Mouse (Mus musculus) kidney, embryonic 14.5 days (tissue): ENCODE measurements around the gene Frmd5. TPM values are rescaled to one million over a fixed set of nuclear protein-coding genes. Genes with fewer than 3 reads are reported as not detected.
A peak's percentile ranks its signal among the peaks of the same experiment; 100 is the strongest.

Source experiments
- ATAC-seq: fragments of 200-750 bp; cut with Nextera tagmentation; 2 replicates; pipeline ENCODE4 v1.8.0; 2017; ENCODE audit warnings: moderate number of reproducible peaks, mild to moderate bottlenecking, moderate TSS enrichment, moderate library complexity; ENCODE audit not compliant: low FRiP score, low TSS enrichment
- H3K27ac ChIP-seq: fragments of 300-500 bp; sonication (generic); 2 replicates; pipeline ENCODE4 v1.5.1; 2014; ENCODE audit warnings: low read depth, mild to moderate bottlenecking, low read length, moderate library complexity, mixed read lengths
- H3K27me3 ChIP-seq: fragments of 300-500 bp; sonication (generic); 2 replicates; pipeline ENCODE4 v1.6.1; 2014; ENCODE audit warnings: mild to moderate bottlenecking, low read length; ENCODE audit not compliant: control insufficient read depth, insufficient read depth
- H3K36me3 ChIP-seq: fragments of 300-500 bp; sonication (generic); 2 replicates; pipeline ENCODE4 v1.6.1; 2014; ENCODE audit warnings: low read length, mixed read lengths; ENCODE audit not compliant: control insufficient read depth, insufficient read depth
- H3K4me1 ChIP-seq: fragments of 300-500 bp; sonication (generic); 2 replicates; pipeline ENCODE4 v1.6.1; 2014; ENCODE audit warnings: low read length, mixed read lengths; ENCODE audit not compliant: control insufficient read depth, insufficient read depth
- H3K4me2 ChIP-seq: fragments of 300-500 bp; sonication (generic); replicated peaks from 2 replicates; pipeline ENCODE4 v1.6.1; 2014; ENCODE audit warnings: low read depth, mild to moderate bottlenecking, low read length
- H3K4me3 ChIP-seq: fragments of 300-500 bp; sonication (generic); 2 replicates; pipeline ENCODE4 v1.5.1; 2014; ENCODE audit warnings: mild to moderate bottlenecking, low read length
- H3K9ac ChIP-seq: fragments of 300-500 bp; sonication (generic); 2 replicates; pipeline ENCODE4 v1.6.1; 2014; ENCODE audit warnings: low read depth, mild to moderate bottlenecking, low read length, moderate library complexity
- H3K9me3 ChIP-seq: fragments of 300-500 bp; sonication (generic); 2 replicates; pipeline ENCODE4 v1.6.1; 2016; ENCODE audit warnings: low read length; ENCODE audit not compliant: control insufficient read depth
- WGBS: fragments of 180-500 bp; shearing (Covaris S2); extraction: QIAGEN DNeasy Blood & Tissue Kit; methylation state at CpG from one replicate; pipeline ENCODE4 v1.1.7; 2014; 5-methylcytosine and 5-hydroxymethylcytosine counted together
- polyA plus RNA-seq: library from polyadenylated mRNA; unstranded; fragments of >200 nt; fragmentation: Nextera tagmentation; extraction: Ambion mirVana; gene quantifications from 2 replicates; pipeline ENCODE4 v1.2.1, GENCODE M21; 2014

Gene Frmd5
- 1.7 and 2.8 TPM in 2 replicates for polyA plus RNA-seq

DNA sequence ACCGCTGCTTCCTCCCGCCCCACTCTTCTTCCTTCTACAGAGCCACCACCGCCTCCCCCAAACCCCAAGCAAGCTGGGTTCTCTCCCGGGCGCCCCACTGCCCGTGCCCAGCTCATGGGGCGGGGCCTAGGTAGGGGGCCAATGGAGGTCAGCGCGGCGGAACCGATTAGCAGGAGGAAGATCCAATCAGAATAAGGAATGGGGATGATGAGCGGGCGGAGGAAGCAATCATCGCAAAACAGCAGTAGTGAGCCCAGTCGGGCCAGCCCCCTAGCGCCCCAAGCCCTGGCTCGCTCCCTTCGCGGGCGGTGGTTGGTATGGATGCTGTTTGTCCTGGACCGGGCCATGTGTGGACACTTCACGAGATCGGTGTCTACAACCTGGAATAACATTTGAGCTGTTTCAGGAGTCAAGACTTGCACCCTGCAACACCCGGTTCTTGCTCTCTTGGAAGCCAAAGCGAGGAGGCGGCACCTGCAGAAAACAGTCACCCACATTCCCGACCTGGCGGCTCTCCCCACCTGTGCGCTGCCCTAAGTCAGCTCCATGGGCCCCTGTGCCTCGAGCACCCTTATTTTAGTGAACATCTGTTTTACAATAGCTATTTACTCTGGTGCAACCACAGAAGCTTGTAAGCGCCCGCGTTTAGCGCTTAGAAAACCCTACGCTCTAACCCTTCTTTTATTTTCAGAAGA, at the start of gene Frmd5:
Frmd5 (minus strand) TSS at position 129 of the 695 bp plus-strand sequence.
- no peaks in the 10 kb centered on the region for H3K4me1 ChIP-seq
- WGBS, result under 1% methylated on average over 35 of the region's 35 CpGs
- H3K27ac ChIP-seq, result no peak within 1 kb of the TSS
- H3K27me3 ChIP-seq, result peaks cover 35% of the 10 kb centered on the region
- ATAC-seq, result peak; percentile 97
- H3K36me3 ChIP-seq, result no peaks in the 10 kb centered on the region
- H3K9me3 ChIP-seq, result no peaks in the 10 kb centered on the region
- peak within 1 kb of the TSS; percentile 58 for H3K4me3 ChIP-seq
- H3K9ac ChIP-seq, result peak within 1 kb of the TSS; percentile 55
- peak within 1 kb of the TSS; percentile 90 for H3K4me2 ChIP-seq

DNA sequence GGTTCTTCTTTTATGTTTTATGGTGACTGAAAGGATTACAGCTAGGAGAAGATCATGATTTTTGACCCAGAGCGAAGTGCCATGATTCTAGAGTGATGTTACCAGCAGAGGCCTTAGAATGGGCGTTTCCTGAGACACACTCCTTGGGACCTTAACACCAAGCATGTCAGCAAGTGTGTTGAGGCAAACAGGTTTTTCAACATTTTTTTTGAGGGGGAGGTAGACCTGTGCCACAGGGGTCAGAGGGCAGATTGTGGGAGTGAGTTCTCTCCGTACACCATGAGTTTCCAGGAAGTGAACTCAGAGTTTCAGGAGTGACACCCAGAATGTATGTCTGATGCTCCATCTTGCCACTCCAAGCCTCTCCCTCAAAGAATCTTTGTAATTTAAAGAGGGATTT, 47.1 kb upstream of the Frmd5 start:
- Histone ChIP-seq H3K27me3 (no peaks in the 10 kb centered on the region), H3K9ac (no peak overlapping the region), H3K4me3 (no peak overlapping the region), H3K27ac (no peak overlapping the region), H3K9me3 (no peaks in the 10 kb centered on the region), H3K4me1 (no peaks in the 10 kb centered on the region), H3K4me2 (no peak overlapping the region), H3K36me3 (no peaks in the 10 kb centered on the region)
- 53% methylated on average over 3 of the region's 3 CpGs for WGBS
- ATAC-seq, result no peak

DNA sequence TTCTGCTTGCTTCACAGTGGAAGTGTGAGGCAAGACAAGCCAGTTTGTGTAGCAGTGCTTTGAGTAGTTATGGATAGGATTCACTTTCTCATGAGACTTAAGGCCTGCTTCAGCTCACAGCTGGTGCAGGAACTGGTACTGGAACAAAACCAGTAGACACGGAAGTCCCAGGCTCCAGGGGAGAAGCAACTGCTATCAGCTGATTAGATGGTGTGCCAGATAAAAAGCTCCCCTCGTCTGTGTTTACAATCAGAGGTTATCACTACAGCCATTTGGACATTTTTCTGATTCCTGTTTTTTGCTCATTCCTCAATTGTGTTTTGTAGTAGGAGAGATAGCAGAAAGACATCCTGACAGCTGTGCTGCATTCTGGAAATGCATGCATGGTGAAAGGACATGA, 45.2 kb upstream of the Frmd5 start:
- H3K27ac ChIP-seq, result no peak overlapping the region
- no peaks in the 10 kb centered on the region for H3K36me3 ChIP-seq
- WGBS, result 66% methylated on average over 2 of the region's 2 CpGs
- H3K4me2 ChIP-seq, result no peak overlapping the region
- no peaks in the 10 kb centered on the region for H3K4me1 ChIP-seq
- no peaks in the 10 kb centered on the region for H3K27me3 ChIP-seq
- H3K4me3 ChIP-seq, result no peak overlapping the region
- H3K9ac ChIP-seq, result no peak overlapping the region
- H3K9me3 ChIP-seq, result no peaks in the 10 kb centered on the region
- ATAC-seq, result no peak

DNA sequence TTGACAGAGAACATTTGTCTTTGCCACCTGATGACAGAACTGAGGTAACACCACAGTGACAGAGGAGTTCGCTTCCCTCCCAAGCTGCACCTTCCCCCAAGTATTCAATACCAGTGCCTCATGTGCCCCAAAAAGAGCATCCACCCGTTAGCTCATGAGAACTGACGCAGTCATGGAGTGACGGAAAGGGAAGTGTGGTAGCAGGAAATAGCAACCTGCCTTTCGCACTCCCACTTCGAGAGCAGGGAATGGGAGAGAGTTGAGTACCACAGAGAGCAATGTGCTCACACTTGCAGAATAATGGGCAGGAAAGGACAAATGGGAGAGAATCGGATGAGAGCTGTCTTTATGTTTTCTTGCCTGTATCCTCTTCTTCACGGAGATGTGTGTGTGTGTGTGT, 39.2 kb upstream of the Frmd5 start:
- no peak overlapping the region for H3K4me3 ChIP-seq
- H3K4me2 ChIP-seq, result no peak overlapping the region
- H3K27ac ChIP-seq, result no peak overlapping the region
- H3K9me3 ChIP-seq, result no peaks in the 10 kb centered on the region
- no peaks in the 10 kb centered on the region for H3K27me3 ChIP-seq
- H3K9ac ChIP-seq, result no peak overlapping the region
- no peak for ATAC-seq
- no peaks in the 10 kb centered on the region for H3K36me3 ChIP-seq
- WGBS, result 63% methylated on average over 8 of the region's 8 CpGs
- H3K4me1 ChIP-seq, result no peaks in the 10 kb centered on the region

DNA sequence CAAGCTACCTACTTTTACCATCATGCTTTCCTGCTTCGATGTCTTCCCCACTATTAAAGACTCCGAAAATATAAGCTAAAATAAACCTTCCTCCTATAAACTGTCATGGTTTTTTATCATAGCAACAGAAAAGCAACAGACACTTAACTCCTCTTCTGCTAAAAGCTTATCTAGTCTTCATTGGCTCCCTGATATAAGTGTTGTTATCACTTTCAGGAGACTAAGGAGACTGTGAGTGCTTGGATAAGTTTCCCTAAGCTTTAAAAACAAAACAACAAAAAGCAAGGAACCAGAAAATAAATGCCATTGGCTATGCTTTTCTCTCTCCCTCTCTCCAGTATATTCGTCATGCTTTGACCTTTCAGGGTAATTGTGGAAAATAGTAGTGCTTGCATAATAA, 35.4 kb upstream of the Frmd5 start:
- no peak overlapping the region for H3K4me2 ChIP-seq
- no peak overlapping the region for H3K4me3 ChIP-seq
- no peaks in the 10 kb centered on the region for H3K27me3 ChIP-seq
- WGBS, result 77% methylated on average over 3 of the region's 3 CpGs
- no peak for ATAC-seq
- 0 out of 2 replicates have a peak, but pooled peaks cover 2% of the 10 kb centered on the region for H3K9me3 ChIP-seq
- no peak overlapping the region for H3K27ac ChIP-seq
- H3K9ac ChIP-seq, result no peak overlapping the region
- no peaks in the 10 kb centered on the region for H3K4me1 ChIP-seq
- no peaks in the 10 kb centered on the region for H3K36me3 ChIP-seq

DNA sequence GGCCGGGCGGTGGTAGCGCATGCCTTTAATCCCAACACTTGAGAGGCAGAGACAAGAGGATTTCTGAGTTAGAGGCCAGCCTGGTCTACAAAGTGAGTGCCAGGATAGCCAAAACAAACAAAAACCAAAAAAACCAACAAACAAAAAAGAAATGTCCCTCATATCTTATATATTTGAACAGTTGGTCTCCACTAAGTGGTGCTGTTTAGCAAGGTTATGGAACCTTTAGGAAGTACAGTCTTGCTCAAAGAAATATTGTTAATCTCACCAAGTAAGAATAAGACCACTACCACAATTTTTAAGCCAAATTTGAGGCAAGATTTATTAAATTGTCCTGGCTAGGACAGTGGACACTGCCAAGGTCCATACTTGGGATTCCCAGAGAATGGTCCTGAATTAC, 34.6 kb upstream of the Frmd5 start:
- 0 out of 2 replicates have a peak, but pooled peaks cover 2% of the 10 kb centered on the region for H3K9me3 ChIP-seq
- H3K4me3 ChIP-seq, result no peak overlapping the region
- H3K9ac ChIP-seq, result no peak overlapping the region
- ATAC-seq, result no peak
- H3K27ac ChIP-seq, result no peak overlapping the region
- H3K4me1 ChIP-seq, result no peaks in the 10 kb centered on the region
- no peaks in the 10 kb centered on the region for H3K36me3 ChIP-seq
- H3K4me2 ChIP-seq, result no peak overlapping the region
- no peaks in the 10 kb centered on the region for H3K27me3 ChIP-seq
- 97% methylated on average over 3 of the region's 3 CpGs for WGBS

DNA sequence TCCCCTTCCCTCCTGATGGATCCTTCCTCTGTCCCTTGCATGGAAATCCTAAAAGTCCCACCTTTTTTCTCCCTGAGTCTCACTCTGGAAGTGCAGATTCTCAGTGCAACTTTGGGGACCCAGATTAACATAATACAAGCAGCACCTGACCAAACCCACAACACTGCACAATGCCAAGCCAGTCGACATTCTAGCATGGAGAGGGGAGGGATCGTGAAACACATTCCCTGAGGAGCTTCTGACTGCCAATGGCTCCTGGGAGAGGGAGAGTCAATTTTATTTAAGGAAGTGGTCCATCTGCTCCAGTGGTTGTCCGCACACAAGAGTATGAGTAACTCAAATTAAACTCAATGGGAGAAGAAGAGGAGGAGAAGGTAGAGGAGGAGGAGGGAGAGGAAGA, 28.0 kb upstream of the Frmd5 start:
- Histone ChIP-seq H3K36me3 (no peaks in the 10 kb centered on the region), H3K4me2 (no peak overlapping the region), H3K4me1 (no peaks in the 10 kb centered on the region), H3K27me3 (no peaks in the 10 kb centered on the region), H3K9ac (no peak overlapping the region), H3K9me3 (0 out of 2 replicates have a peak, but pooled peaks cover 2% of the 10 kb centered on the region), H3K4me3 (no peak overlapping the region), H3K27ac (no peak overlapping the region)
- ATAC-seq, result no peak
- 42% methylated on average over 3 of the region's 3 CpGs for WGBS

DNA sequence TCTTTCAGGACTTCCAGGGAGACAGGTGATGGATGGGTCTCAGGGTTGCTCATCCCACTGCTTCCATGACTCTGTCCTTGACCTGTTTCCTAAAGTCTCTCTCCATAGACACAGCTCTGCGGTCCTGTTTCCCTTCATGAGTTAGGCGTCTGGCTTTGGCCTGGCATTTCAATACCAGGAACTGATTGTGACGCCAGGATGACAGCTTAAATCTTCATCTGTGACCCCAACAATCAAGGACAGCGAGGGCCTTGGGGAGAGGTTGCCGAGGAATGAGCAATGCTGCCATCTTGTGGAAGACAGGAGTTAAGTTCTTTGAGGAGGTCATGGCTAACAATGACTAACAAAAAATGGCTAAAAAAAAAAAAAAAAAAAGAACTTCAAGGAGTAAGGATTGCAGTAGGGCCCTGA, 25.6 kb upstream of the Frmd5 start:
- Histone ChIP-seq H3K4me2 (no peak overlapping the region), H3K4me3 (no peak overlapping the region), H3K9me3 (no peaks in the 10 kb centered on the region), H3K4me1 (no peaks in the 10 kb centered on the region), H3K27ac (no peak overlapping the region), H3K36me3 (no peaks in the 10 kb centered on the region), H3K9ac (no peak overlapping the region), H3K27me3 (no peaks in the 10 kb centered on the region)
- WGBS, result 9% methylated on average over 5 of the region's 5 CpGs
- ATAC-seq, result peak; percentile 43; the same call in 1 of the 2 replicates

DNA sequence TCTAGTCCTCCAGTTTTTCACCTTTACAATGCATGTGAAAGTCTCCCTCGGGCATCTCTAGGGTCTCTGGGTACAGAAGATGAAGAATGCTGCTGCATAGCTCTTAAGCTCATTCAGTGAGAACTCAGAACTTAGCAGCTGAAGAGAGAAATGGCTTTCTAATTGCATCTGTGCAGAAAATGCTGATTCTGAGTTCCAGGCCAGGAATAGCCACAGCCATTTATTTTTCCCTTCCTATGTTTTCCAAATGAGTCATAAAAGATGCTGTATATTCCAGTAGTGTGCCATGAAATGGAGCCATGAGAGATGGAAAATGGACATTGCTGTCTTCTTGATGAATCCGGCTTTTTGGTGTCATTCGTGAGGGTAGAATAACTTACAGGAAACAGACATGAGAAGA, 21.5 kb upstream of the Frmd5 start:
- H3K4me3 ChIP-seq, result no peak overlapping the region
- no peak overlapping the region for H3K4me2 ChIP-seq
- 85% methylated on average over 3 of the region's 3 CpGs for WGBS
- H3K36me3 ChIP-seq, result no peaks in the 10 kb centered on the region
- H3K27ac ChIP-seq, result no peak overlapping the region
- H3K9me3 ChIP-seq, result no peaks in the 10 kb centered on the region
- no peaks in the 10 kb centered on the region for H3K27me3 ChIP-seq
- no peak for ATAC-seq
- H3K9ac ChIP-seq, result no peak overlapping the region
- H3K4me1 ChIP-seq, result no peaks in the 10 kb centered on the region
